Mouse (Mus musculus) liver, embryonic 18 days (tissue): ENCODE data around the gene Aifm2. TPM values are rescaled to one million over a fixed set of nuclear protein-coding genes. Genes with fewer than 3 reads are reported as not detected.

Source experiments
- polyA plus RNA-seq: library from polyadenylated mRNA; depleted of rRNA; stranded (reverse); fragments of >200 nt; gene quantifications from 2 replicates; pipeline ENCODE4 v1.2.3, GENCODE M21; 2012; rRNA removed

Aifm2 gene
- 6.5 and 7.7 TPM in 2 replicates for polyA plus RNA-seq

DNA sequence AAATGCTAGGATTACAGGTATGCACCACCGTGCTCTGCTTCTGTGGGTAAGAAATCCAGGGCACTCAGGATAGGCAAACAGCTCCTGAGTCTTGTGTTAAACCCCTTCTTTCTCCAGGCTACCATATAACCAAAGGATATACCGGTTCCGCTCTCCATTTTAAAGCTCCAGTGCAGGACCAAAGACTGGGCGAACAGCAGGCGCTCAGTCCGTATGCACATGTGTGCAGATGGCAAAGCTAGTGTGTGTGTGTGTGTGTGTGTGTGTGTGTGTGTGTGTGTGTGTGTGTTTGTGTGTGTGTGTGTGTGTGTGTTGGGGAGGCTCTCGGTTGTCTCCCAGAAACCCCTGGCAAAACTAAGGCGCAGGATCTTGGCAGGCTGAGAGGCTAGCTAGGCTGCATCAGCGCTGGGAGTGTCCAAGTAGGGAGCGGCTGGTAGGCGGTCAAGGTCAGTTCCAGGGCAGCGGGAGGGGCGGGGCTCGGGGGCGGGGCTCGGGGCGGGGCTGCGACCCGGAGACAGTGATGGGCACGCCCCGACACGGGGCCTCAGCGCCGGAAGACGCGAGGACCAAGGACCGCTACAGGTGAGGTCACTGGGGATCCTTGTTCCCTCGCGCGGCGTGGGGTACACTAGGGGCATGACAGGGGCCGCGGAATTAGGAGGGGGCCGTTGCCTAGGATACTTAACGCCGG is at the start of gene Aifm2:
Gene Aifm2 (plus strand): TSS at position 493 of the 691 bp plus-strand sequence.

DNA sequence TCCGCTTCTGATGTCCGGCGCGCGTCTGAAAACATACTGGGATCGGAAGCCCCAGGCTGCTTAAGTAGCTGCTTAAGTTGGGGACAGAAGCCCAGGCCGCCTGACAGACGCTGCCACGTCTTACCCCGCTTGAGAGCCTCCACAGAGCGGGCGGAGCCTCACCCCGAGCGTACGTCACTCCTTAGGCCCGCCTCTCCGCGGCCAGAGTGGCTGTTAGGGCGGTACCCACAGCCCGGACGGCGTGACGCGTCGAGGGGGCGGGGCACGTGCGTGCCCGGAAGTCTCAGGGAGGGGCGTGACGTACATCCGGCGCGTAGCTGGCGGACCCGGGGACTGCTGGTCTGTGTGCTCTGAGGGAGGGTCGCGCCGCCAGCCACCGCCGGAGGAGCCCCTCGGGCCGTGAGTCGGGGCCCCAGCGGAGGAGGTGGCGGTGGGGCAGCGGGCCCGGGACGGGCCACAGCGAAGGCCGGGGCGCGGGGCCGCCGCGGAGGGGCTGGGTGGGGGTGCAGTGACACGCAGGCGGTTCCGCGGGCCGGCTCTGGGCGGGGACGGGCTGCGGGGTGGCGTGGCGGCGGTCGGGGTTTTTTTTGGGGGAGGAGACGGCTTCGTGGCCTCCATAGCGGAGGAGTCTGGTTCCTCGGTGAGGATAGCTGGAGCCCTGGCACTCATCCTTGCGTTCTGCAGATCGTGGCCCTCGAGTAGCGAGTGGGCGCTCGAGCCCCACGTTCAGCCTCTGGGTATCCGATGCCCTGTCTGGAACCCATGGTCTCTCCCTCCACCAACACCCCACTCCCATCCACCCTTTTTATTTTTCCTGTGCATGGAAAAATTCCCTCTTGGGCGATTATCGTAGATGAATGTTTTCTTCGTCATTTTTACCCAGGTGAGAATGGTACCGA is 34.8 kb upstream of the Aifm2 start, which contains the start of gene Sar1a:
Gene Sar1a (plus strand): TSS at position 285 of the 899 bp plus-strand sequence.

DNA sequence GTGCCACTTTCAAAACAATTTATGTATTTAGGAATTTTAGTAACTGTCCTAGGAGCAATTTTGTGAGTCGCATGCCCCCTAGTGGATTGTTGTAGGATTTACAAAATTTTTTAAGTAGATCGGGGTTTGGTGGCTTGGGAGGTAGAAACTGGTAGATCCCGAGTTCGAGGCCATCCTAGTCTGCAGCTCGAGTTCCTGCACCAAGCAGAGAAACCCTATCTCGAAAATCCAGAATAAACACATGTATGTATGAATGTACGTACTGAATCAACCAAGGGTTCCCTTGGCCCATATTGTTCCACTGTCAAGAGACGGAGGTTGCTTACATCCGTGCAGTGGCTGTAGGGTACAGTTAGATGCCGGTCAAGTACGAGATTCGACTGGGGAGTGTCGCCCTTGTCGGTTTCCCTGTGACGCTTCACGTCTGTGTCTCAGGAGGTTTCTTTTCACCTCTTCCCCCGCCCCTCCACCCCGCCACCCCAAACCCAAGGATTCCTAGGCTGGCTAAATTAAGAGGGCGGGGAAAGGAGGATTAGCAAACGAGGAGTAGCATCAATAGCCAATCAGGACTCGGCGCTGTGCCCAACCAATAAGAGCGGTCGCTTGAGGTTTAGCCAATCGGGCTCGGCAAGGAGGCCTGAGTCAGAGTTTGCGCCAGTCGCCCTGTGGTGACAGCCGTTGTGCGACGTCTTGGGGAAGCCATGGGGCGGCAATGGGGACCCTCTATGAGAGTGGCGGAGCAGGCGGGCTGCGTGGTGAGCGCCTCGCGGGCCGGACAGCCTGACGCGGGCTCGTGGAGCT is 20.0 kb upstream of the Aifm2 start, which contains the start of gene Tysnd1:
Gene Tysnd1 (plus strand): TSS at position 645 of the 801 bp plus-strand sequence.

DNA sequence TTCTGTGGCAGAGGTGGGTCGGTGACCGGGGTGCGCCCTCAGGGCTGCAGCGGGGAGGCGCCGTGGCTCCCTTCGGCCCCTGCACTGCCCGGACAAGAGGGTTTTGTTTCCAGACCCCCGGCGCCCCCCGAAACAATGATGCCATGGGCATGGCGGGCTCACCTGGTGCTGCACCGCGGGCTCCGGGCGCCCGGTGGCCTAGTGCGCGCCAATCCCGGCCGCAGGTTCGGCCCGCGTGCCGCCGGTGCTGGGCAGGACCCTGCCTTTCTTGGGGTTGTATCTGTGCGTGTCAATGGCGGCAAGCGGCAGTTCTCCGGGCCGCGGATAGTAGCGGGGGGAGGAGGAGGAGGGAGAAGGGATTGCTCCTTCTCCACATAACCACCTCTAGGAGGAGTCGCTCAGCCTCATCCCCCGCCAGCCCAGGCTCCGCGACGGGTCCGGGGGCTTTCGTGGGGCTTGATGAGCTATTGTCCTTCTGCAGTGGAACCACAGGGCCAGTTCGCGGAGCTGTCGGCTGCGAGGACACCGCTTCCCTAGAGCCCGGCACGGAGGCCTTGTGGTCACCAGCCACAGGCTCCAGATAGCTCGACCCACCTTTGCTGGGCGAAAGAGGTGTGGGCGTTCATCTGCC is 68.7 kb downstream of the Aifm2 start, which contains the start of gene H2afy2:
Gene H2afy2 (minus strand): TSS at position 527 of the 631 bp plus-strand sequence.

Other genes starting within 250 kb of the Aifm2 start
- 3.7 TPM in 2 replicates for gene Lrrc20, start 239.5 kb upstream of the Aifm2 start, polyA plus RNA-seq
- gene Npffr1, start 119.8 kb upstream of the Aifm2 start, polyA plus RNA-seq, result not detected in 2 replicates
- 47.6 and 50.1 TPM in 2 replicates for gene Ppa1, start 66.7 kb upstream of the Aifm2 start, polyA plus RNA-seq
- 45.2 and 45.3 TPM in 2 replicates for gene Sar1a, start 35.0 kb upstream of the Aifm2 start, polyA plus RNA-seq
- gene Tysnd1, start 19.7 kb upstream of the Aifm2 start, polyA plus RNA-seq, result 19.4 and 21.6 TPM in 2 replicates
- 2.4 and 2.7 TPM in 2 replicates for gene H2afy2, start 68.9 kb downstream of the Aifm2 start, polyA plus RNA-seq